Mouse (Mus musculus): ENCODE results near the gene Btbd9. TPM values are rescaled to one million over a fixed set of nuclear protein-coding genes. Genes with fewer than 3 reads are reported as not detected.

Btbd9 gene
- polyA plus RNA-seq, 1 experiment from 2014 or later = 135 TPM

GRCm38 (mm10) chr17:30583258-30584001 lies 7.1 kb upstream of the Btbd9 start:
- Histone ChIP-seq H3K36me3 (ENCODE audit: control insufficient read depth, insufficient read depth, low read length) (no peaks in the 10 kb centered on the region), H3K9me3 (ENCODE audit: control insufficient read depth, low read length) (no peaks in the 10 kb centered on the region), H3K4me1 (ENCODE audit: control insufficient read depth, insufficient read depth, low read depth, low read length) (no peaks in the 10 kb centered on the region), H3K4me2 (ENCODE audit: low read length) (no peak overlapping the region), H3K4me3 (ENCODE audit: low read length) (no peak overlapping the region), H3K27me3 (replicated peaks; ENCODE audit: control insufficient read depth, insufficient read depth, low read length) (no peaks in the 10 kb centered on the region), H3K27ac (ENCODE audit: low read depth, low read length) (no peak overlapping the region), H3K9ac (ENCODE audit: low read depth, low read length) (no peak overlapping the region)
- no peak for ATAC-seq
- WGBS = 85% methylated on average over 2 of the region's 2 CpGs

DNA sequence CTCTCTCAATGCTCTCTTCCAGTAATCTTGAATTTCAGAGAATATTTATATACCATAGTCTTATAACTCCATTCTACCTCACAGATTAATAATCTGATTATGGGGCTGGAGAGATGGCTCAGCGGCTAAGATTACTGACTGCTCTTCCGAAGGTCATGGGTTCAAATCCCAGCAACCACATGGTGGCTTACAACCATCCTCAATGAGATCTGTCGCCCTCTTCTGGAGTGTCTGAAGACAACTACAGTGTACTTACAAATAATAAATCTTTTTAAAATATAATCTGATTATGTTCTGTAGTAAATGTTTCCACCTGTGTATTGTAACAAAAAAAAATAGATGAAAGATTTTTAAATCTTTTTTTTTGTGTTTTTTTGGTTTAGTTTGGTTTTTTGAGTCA lies 6.0 kb upstream of the Btbd9 start:
- H3K27ac ChIP-seq (ENCODE audit: low read depth, low read length) = no peak overlapping the region
- H3K9ac ChIP-seq (ENCODE audit: low read depth, low read length) = no peak overlapping the region
- H3K4me3 ChIP-seq (ENCODE audit: low read length) = no peak overlapping the region
- 86% methylated on average over 3 of the region's 3 CpGs for WGBS
- no peaks in the 10 kb centered on the region for H3K36me3 ChIP-seq (ENCODE audit: control insufficient read depth, insufficient read depth, low read length)
- H3K4me1 ChIP-seq (ENCODE audit: control insufficient read depth, insufficient read depth, low read depth, low read length) = no peaks in the 10 kb centered on the region
- no peaks in the 10 kb centered on the region for H3K27me3 ChIP-seq (replicated peaks; ENCODE audit: control insufficient read depth, insufficient read depth, low read length)
- no peak overlapping the region for H3K4me2 ChIP-seq (ENCODE audit: low read length)
- no peak for ATAC-seq
- H3K9me3 ChIP-seq (ENCODE audit: control insufficient read depth, low read length) = no peaks in the 10 kb centered on the region

GRCm38 (mm10) chr17:30581201-30581600 lies 4.9 kb upstream of the Btbd9 start:
- H3K9ac ChIP-seq (ENCODE audit: low read depth, low read length) = no peak overlapping the region
- WGBS = 88% methylated on average over 6 of the region's 6 CpGs
- peaks cover 5% of the 10 kb centered on the region; the same call in 1 of the 2 replicates for H3K4me1 ChIP-seq (ENCODE audit: control insufficient read depth, insufficient read depth, low read depth, low read length)
- H3K4me3 ChIP-seq (ENCODE audit: low read length) = no peak overlapping the region
- H3K27ac ChIP-seq (ENCODE audit: low read depth, low read length) = no peak overlapping the region
- no peak for ATAC-seq
- no peaks in the 10 kb centered on the region for H3K27me3 ChIP-seq (replicated peaks; ENCODE audit: control insufficient read depth, insufficient read depth, low read length)
- H3K4me2 ChIP-seq (ENCODE audit: low read length) = no peak overlapping the region
- H3K9me3 ChIP-seq (ENCODE audit: control insufficient read depth, low read length) = no peaks in the 10 kb centered on the region
- no peaks in the 10 kb centered on the region for H3K36me3 ChIP-seq (ENCODE audit: control insufficient read depth, insufficient read depth, low read length)

DNA sequence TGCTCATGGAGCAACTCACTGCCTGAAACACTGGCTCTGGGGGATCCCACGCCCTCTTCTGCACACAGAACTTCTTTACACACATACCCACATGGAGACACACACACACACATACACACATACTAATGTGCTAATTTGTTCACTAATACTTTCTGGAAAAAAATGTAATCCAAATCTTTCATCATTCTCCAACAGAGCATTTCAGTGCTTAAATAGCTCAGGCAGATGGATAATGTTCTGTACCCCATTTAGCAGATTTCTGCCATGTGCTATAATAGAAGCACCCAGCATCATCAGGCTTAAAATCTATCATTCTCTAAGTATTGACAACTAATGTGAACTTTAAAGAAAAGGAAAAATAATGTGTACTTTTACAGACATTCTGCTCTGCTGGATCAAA lies 4.5 kb upstream of the Btbd9 start:
- Histone ChIP-seq H3K4me3 (ENCODE audit: low read length) (no peak overlapping the region), H3K9ac (ENCODE audit: low read depth, low read length) (no peak overlapping the region), H3K4me2 (ENCODE audit: low read length) (no peak overlapping the region), H3K9me3 (ENCODE audit: control insufficient read depth, low read length) (no peaks in the 10 kb centered on the region), H3K27ac (ENCODE audit: low read depth, low read length) (no peak overlapping the region), H3K36me3 (ENCODE audit: control insufficient read depth, insufficient read depth, low read length) (no peaks in the 10 kb centered on the region), H3K27me3 (replicated peaks; ENCODE audit: control insufficient read depth, insufficient read depth, low read length) (no peaks in the 10 kb centered on the region), H3K4me1 (ENCODE audit: control insufficient read depth, insufficient read depth, low read depth, low read length) (peaks cover 5% of the 10 kb centered on the region; the same call in 1 of the 2 replicates)
- WGBS = 79% methylated on average over 1 of the region's 1 CpGs
- no peak for ATAC-seq

GRCm38 (mm10) chr17:30576946-30577345 lies 658 bp upstream of the Btbd9 start:
- WGBS = 59% methylated on average over 12 of the region's 12 CpGs
- ATAC-seq = no peak
- Histone ChIP-seq H3K36me3 (ENCODE audit: control insufficient read depth, insufficient read depth, low read length) (no peaks in the 10 kb centered on the region), H3K9ac (ENCODE audit: low read depth, low read length) (peak overlapping the region; percentile 86), H3K4me1 (ENCODE audit: control insufficient read depth, insufficient read depth, low read depth, low read length) (peaks cover 17% of the 10 kb centered on the region), H3K27me3 (replicated peaks; ENCODE audit: control insufficient read depth, insufficient read depth, low read length) (no peaks in the 10 kb centered on the region), H3K4me3 (ENCODE audit: low read length) (peak overlapping the region; percentile 76), H3K9me3 (ENCODE audit: control insufficient read depth, low read length) (no peaks in the 10 kb centered on the region), H3K27ac (ENCODE audit: low read depth, low read length) (peak overlapping the region; percentile 93), H3K4me2 (ENCODE audit: low read length) (peak overlapping the region; percentile 71)

GRCm38 (mm10) chr17:30575121-30575904 lies 975 bp downstream of the Btbd9 start:
- Histone ChIP-seq H3K4me2 (ENCODE audit: low read length) (peak overlapping the region; percentile 71), H3K9me3 (ENCODE audit: control insufficient read depth, low read length) (no peaks in the 10 kb centered on the region), H3K36me3 (ENCODE audit: control insufficient read depth, insufficient read depth, low read length) (no peaks in the 10 kb centered on the region), H3K4me3 (ENCODE audit: low read length) (peak overlapping the region; percentile 76), H3K27ac (ENCODE audit: low read depth, low read length) (peak overlapping the region; percentile 93), H3K9ac (ENCODE audit: low read depth, low read length) (peak overlapping the region; percentile 86), H3K4me1 (ENCODE audit: control insufficient read depth, insufficient read depth, low read depth, low read length) (peaks cover 17% of the 10 kb centered on the region), H3K27me3 (replicated peaks; ENCODE audit: control insufficient read depth, insufficient read depth, low read length) (no peaks in the 10 kb centered on the region)
- 5% methylated on average over 35 of the region's 35 CpGs for WGBS
- ATAC-seq = peak; percentile 26; the same call in 1 of the 2 replicates

DNA sequence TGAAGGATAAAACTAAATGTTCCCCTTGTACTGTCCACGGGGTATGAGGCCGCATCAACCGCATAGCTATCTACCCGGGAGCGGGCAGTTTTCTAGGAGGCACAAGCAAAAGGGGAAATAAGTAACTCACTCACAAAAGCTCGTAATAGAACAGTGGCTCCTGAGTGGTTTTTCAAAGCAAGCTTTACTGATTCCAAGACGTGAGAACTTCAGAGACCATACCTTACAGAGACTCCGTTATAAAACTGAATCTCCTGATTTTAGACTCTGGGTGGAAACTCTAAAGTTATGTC lies 1.6 kb downstream of the Btbd9 start:
- Histone ChIP-seq H3K27me3 (replicated peaks; ENCODE audit: control insufficient read depth, insufficient read depth, low read length) (no peaks in the 10 kb centered on the region), H3K4me2 (ENCODE audit: low read length) (peak overlapping the region; percentile 71), H3K4me3 (ENCODE audit: low read length) (peak overlapping the region; percentile 76), H3K9me3 (ENCODE audit: control insufficient read depth, low read length) (no peaks in the 10 kb centered on the region), H3K36me3 (ENCODE audit: control insufficient read depth, insufficient read depth, low read length) (no peaks in the 10 kb centered on the region), H3K27ac (ENCODE audit: low read depth, low read length) (no peak overlapping the region), H3K4me1 (ENCODE audit: control insufficient read depth, insufficient read depth, low read depth, low read length) (peaks cover 17% of the 10 kb centered on the region), H3K9ac (ENCODE audit: low read depth, low read length) (no peak overlapping the region; the same call in 1 of the 2 replicates)
- no peak for ATAC-seq
- 75% methylated on average over 8 of the region's 8 CpGs for WGBS

DNA sequence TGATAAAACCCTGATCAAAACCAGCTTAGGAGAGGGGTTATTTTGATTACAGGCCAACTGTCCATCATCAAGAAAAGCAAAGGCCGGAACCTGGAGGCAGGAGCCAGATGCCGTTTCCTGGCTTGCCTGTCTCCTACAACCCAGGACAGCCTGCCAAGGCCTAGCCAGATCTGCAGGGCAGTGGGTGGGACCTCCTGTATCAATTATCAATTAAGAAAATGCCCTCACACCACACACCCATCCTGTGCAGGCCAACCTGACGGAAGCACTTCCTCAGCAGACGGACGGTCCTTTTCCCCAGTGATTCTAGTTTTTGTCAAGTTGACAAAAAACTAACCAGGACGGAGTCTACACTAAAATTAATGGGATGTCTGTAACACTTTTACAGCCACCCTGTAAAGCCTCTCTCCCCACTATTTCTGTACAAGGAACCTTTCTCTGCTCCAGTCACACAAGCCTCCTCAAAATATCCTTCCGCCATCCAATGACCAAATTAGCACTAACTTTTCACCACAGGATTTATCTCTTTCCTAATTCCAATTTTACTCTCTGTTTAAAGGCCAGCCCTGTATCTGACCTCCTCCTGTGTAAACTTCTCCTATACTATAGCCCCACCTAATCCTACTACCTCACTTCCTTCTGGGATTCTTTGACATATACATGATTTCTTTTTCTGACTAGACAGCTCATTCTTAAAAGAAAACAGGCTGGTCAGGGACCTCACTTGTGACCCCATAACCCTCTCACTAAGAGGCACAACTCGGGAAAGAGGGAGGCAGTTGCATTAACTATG lies 2.1 kb downstream of the Btbd9 start:
- no peaks in the 10 kb centered on the region for H3K27me3 ChIP-seq (replicated peaks; ENCODE audit: control insufficient read depth, insufficient read depth, low read length)
- no peak overlapping the region for H3K9ac ChIP-seq (ENCODE audit: low read depth, low read length)
- no peaks in the 10 kb centered on the region for H3K9me3 ChIP-seq (ENCODE audit: control insufficient read depth, low read length)
- peak overlapping the region; percentile 71 for H3K4me2 ChIP-seq (ENCODE audit: low read length)
- no peaks in the 10 kb centered on the region for H3K36me3 ChIP-seq (ENCODE audit: control insufficient read depth, insufficient read depth, low read length)
- WGBS = 69% methylated on average over 8 of the region's 8 CpGs
- H3K27ac ChIP-seq (ENCODE audit: low read depth, low read length) = no peak overlapping the region
- H3K4me1 ChIP-seq (ENCODE audit: control insufficient read depth, insufficient read depth, low read depth, low read length) = peaks cover 17% of the 10 kb centered on the region
- no peak for ATAC-seq
- no peak overlapping the region for H3K4me3 ChIP-seq (ENCODE audit: low read length)

DNA sequence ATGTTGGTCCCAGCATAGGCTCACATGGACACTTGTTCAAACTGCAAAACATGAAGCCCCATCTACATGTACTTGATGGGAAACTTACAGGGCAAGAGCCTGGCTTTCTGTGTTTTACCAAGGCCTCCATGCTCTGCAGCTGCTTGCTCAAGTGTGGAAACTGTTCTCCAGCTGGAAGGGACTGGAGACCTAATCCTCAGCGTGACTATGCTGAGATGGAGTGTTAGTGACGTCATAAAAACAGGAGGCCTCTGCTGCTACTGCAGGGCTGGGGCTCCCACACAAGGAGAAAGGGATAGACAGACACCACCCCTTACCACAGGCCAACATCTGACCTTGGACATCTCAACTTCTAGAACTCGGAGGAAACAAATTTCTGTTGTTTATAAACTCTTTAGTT lies 5.3 kb downstream of the Btbd9 start:
- H3K9ac ChIP-seq (ENCODE audit: low read depth, low read length) = no peak overlapping the region
- H3K4me3 ChIP-seq (ENCODE audit: low read length) = no peak overlapping the region
- no peaks in the 10 kb centered on the region for H3K36me3 ChIP-seq (ENCODE audit: control insufficient read depth, insufficient read depth, low read length)
- WGBS = 78% methylated on average over 3 of the region's 3 CpGs
- no peak overlapping the region for H3K27ac ChIP-seq (ENCODE audit: low read depth, low read length)
- H3K27me3 ChIP-seq (replicated peaks; ENCODE audit: control insufficient read depth, insufficient read depth, low read length) = no peaks in the 10 kb centered on the region
- H3K4me1 ChIP-seq (ENCODE audit: control insufficient read depth, insufficient read depth, low read depth, low read length) = peaks cover 12% of the 10 kb centered on the region
- no peak overlapping the region for H3K4me2 ChIP-seq (ENCODE audit: low read length)
- H3K9me3 ChIP-seq (ENCODE audit: control insufficient read depth, low read length) = no peaks in the 10 kb centered on the region
- no peak for ATAC-seq
